Mouse (Mus musculus): ENCODE results near the gene Abcc8. TPM values are rescaled to one million over a fixed set of nuclear protein-coding genes. Genes with fewer than 3 reads are reported as not detected.

Abcc8 gene
- polyA plus RNA-seq, 1 experiment = not detected

- Histone ChIP-seq H3K9me3 (no peaks in the 10 kb centered on the region), H3K4me1 (peaks cover 6% of the 10 kb centered on the region; the same call in 1 of the 2 replicates), H3K27me3 (replicated peaks) (peaks cover 72% of the 10 kb centered on the region), H3K4me3 (replicated peaks) (no peak overlapping the region), H3K36me3 (replicated peaks; ENCODE audit: low read length) (no peaks in the 10 kb centered on the region)
- TF ChIP-seq GATA1 (IDR thresholded peaks at IDR 0.05; ENCODE audit: borderline replicate concordance, low read length) = no peak
- no peak for TF ChIP-seq FLI1 (IDR thresholded peaks at IDR 0.05; ENCODE audit: low read length)
Measured at GRCm38 (mm10) chr7:46132229-46132628, 47.6 kb downstream of the Abcc8 start.

GRCm38 (mm10) chr7:46131806-46132205, 48.0 kb downstream of the Abcc8 start:
- TF ChIP-seq FLI1 (IDR thresholded peaks at IDR 0.05; ENCODE audit: low read length) (no peak), GATA1 (IDR thresholded peaks at IDR 0.05; ENCODE audit: borderline replicate concordance, low read length) (no peak)
- Histone ChIP-seq H3K9me3 (no peaks in the 10 kb centered on the region), H3K36me3 (replicated peaks; ENCODE audit: low read length) (no peaks in the 10 kb centered on the region), H3K4me1 (peaks cover 6% of the 10 kb centered on the region; the same call in 1 of the 2 replicates), H3K27me3 (replicated peaks) (peaks cover 74% of the 10 kb centered on the region), H3K4me3 (replicated peaks) (no peak overlapping the region)

GRCm38 (mm10) chr7:46131266-46131665, 48.6 kb downstream of the Abcc8 start:
- H3K4me1 ChIP-seq = peaks cover 6% of the 10 kb centered on the region; the same call in 1 of the 2 replicates
- no peak overlapping the region for H3K4me3 ChIP-seq (replicated peaks)
- H3K36me3 ChIP-seq (replicated peaks; ENCODE audit: low read length) = no peaks in the 10 kb centered on the region
- no peak for TF ChIP-seq FLI1 (IDR thresholded peaks at IDR 0.05; ENCODE audit: low read length)
- TF ChIP-seq GATA1 (IDR thresholded peaks at IDR 0.05; ENCODE audit: borderline replicate concordance, low read length) = no peak
- no peaks in the 10 kb centered on the region for H3K9me3 ChIP-seq
- peaks cover 73% of the 10 kb centered on the region for H3K27me3 ChIP-seq (replicated peaks)

- Histone ChIP-seq H3K4me1 (peaks cover 6% of the 10 kb centered on the region; the same call in 1 of the 2 replicates), H3K9me3 (no peaks in the 10 kb centered on the region), H3K27me3 (replicated peaks) (peaks cover 70% of the 10 kb centered on the region), H3K4me3 (replicated peaks) (no peak overlapping the region), H3K36me3 (replicated peaks; ENCODE audit: low read length) (no peaks in the 10 kb centered on the region)
- no peak for TF ChIP-seq GATA1 (IDR thresholded peaks at IDR 0.05; ENCODE audit: borderline replicate concordance, low read length)
- TF ChIP-seq FLI1 (IDR thresholded peaks at IDR 0.05; ENCODE audit: low read length) = no peak
Measured at GRCm38 (mm10) chr7:46130723-46131122, 49.1 kb downstream of the Abcc8 start.

GRCm38 (mm10) chr7:46129463-46130179, 50.2 kb downstream of the Abcc8 start:
- no peaks in the 10 kb centered on the region for H3K36me3 ChIP-seq (replicated peaks; ENCODE audit: low read length)
- TF ChIP-seq GATA1 (IDR thresholded peaks at IDR 0.05; ENCODE audit: borderline replicate concordance, low read length) = no peak
- no peak for TF ChIP-seq FLI1 (IDR thresholded peaks at IDR 0.05; ENCODE audit: low read length)
- H3K4me3 ChIP-seq (replicated peaks) = no peak overlapping the region
- H3K27me3 ChIP-seq (replicated peaks) = peaks cover 70% of the 10 kb centered on the region
- peaks cover 6% of the 10 kb centered on the region; the same call in 1 of the 2 replicates for H3K4me1 ChIP-seq
- H3K9me3 ChIP-seq = no peaks in the 10 kb centered on the region

GRCm38 (mm10) chr7:46128196-46128595, 51.6 kb downstream of the Abcc8 start:
- H3K27me3 ChIP-seq (replicated peaks) = peaks cover 70% of the 10 kb centered on the region

GRCm38 (mm10) chr7:46125340-46125739, 54.5 kb downstream of the Abcc8 start:
- no peaks in the 10 kb centered on the region for H3K36me3 ChIP-seq (replicated peaks; ENCODE audit: low read length)
- peaks cover 20% of the 10 kb centered on the region for H3K9me3 ChIP-seq
- TF ChIP-seq GATA1 (IDR thresholded peaks at IDR 0.05; ENCODE audit: borderline replicate concordance, low read length) (no peak), FLI1 (IDR thresholded peaks at IDR 0.05; ENCODE audit: low read length) (no peak)
- no peak overlapping the region for H3K4me3 ChIP-seq (replicated peaks)
- H3K27me3 ChIP-seq (replicated peaks) = peaks cover 52% of the 10 kb centered on the region
- H3K4me1 ChIP-seq = no peaks in the 10 kb centered on the region

More at GRCm38 (mm10) chr7:46128196-46128595, 51.6 kb downstream of the Abcc8 start:
- H3K36me3 ChIP-seq (replicated peaks; ENCODE audit: low read length) = no peaks in the 10 kb centered on the region
- TF ChIP-seq FLI1 (IDR thresholded peaks at IDR 0.05; ENCODE audit: low read length) (no peak), GATA1 (IDR thresholded peaks at IDR 0.05; ENCODE audit: borderline replicate concordance, low read length) (no peak)
- H3K4me3 ChIP-seq (replicated peaks) = no peak overlapping the region
- H3K9me3 ChIP-seq = peaks cover under 1% of the 10 kb centered on the region; the same call in 1 of the 2 replicates
- no peaks in the 10 kb centered on the region for H3K4me1 ChIP-seq

GRCm38 (mm10) chr7:46124460-46124859, 55.4 kb downstream of the Abcc8 start:
- H3K9me3 ChIP-seq = peaks cover 20% of the 10 kb centered on the region
- no peaks in the 10 kb centered on the region for H3K4me1 ChIP-seq
- H3K36me3 ChIP-seq (replicated peaks; ENCODE audit: low read length) = no peaks in the 10 kb centered on the region
- TF ChIP-seq FLI1 (IDR thresholded peaks at IDR 0.05; ENCODE audit: low read length) = no peak
- TF ChIP-seq GATA1 (IDR thresholded peaks at IDR 0.05; ENCODE audit: borderline replicate concordance, low read length) = no peak
- no peak overlapping the region for H3K4me3 ChIP-seq (replicated peaks)
- H3K27me3 ChIP-seq (replicated peaks) = peaks cover 50% of the 10 kb centered on the region

GRCm38 (mm10) chr7:46122964-46123363, 56.9 kb downstream of the Abcc8 start:
- Histone ChIP-seq H3K27me3 (replicated peaks) (peaks cover 50% of the 10 kb centered on the region), H3K36me3 (replicated peaks; ENCODE audit: low read length) (no peaks in the 10 kb centered on the region), H3K4me3 (replicated peaks) (no peak overlapping the region), H3K9me3 (peaks cover 20% of the 10 kb centered on the region), H3K4me1 (no peaks in the 10 kb centered on the region)
- TF ChIP-seq FLI1 (IDR thresholded peaks at IDR 0.05; ENCODE audit: low read length) = no peak
- TF ChIP-seq GATA1 (IDR thresholded peaks at IDR 0.05; ENCODE audit: borderline replicate concordance, low read length) = no peak

GRCm38 (mm10) chr7:46117035-46117434, 62.8 kb downstream of the Abcc8 start:
- TF ChIP-seq GATA1 (IDR thresholded peaks at IDR 0.05; ENCODE audit: borderline replicate concordance, low read length) (no peak), FLI1 (IDR thresholded peaks at IDR 0.05; ENCODE audit: low read length) (no peak)
- Histone ChIP-seq H3K36me3 (replicated peaks; ENCODE audit: low read length) (no peaks in the 10 kb centered on the region), H3K27me3 (replicated peaks) (peaks cover 45% of the 10 kb centered on the region), H3K4me3 (replicated peaks) (no peak overlapping the region), H3K9me3 (peaks cover 21% of the 10 kb centered on the region), H3K4me1 (no peaks in the 10 kb centered on the region)

Measured in megakaryocyte, embryonic 14.5 days (primary cell).